Mouse (Mus musculus): ENCODE data around the gene Ubn1.

- TF ChIP-seq CTCF (IDR thresholded peaks at IDR 0.05; ENCODE audit: control insufficient read depth, insufficient read depth, insufficient replicate concordance, low read depth, low read length): no peak
- peak; percentile 10; the same call in 1 of the 2 replicates for TF ChIP-seq POLR2A (IDR thresholded peaks at IDR 0.05; ENCODE audit: control insufficient read depth, low read depth, low read length)
Measured at GRCm38 (mm10) chr16:5010371-5010935, 39.4 kb upstream of the Ubn1 start.
